Mouse (Mus musculus) liver, embryonic 14.5 days (tissue): ENCODE measurements around the gene Hoxb5.

Experiments
- CTCF ChIP-seq: IDR thresholded peaks from 2 replicates; pipeline ENCODE4 v1.5.1; 2016; ENCODE audit warnings: antibody characterized with exemption, low read depth, control low read depth
- EP300 ChIP-seq: IDR thresholded peaks from 2 replicates; pipeline ENCODE4 v1.6.1; 2016; ENCODE audit warnings: antibody characterized with exemption, low read depth

GRCm38 (mm10) chr11:96332105-96332504 is 29.0 kb downstream of the Hoxb5 start:
- no peak for TF ChIP-seq CTCF
- no peak for TF ChIP-seq EP300
